Mouse (Mus musculus) intestine, embryonic 16.5 days (tissue): ENCODE results near the gene Dyrk1a. TPM values are rescaled to one million over a fixed set of nuclear protein-coding genes. Genes with fewer than 3 reads are reported as not detected.

Source experiments
- ATAC-seq: fragments of 200-750 bp; cut with Nextera tagmentation; 2 replicates; pipeline ENCODE4 v1.8.0; 2017; ENCODE audit warnings: moderate TSS enrichment, moderate library complexity
- H3K27ac ChIP-seq: fragments of 300-500 bp; sonication (generic); 2 replicates; pipeline ENCODE4 v1.5.1; 2014; ENCODE audit warnings: mild to moderate bottlenecking, low read length
- H3K27me3 ChIP-seq: fragments of 300-500 bp; sonication (generic); replicated peaks from 2 replicates; pipeline ENCODE4 v1.6.1; 2014; ENCODE audit warnings: low read length, control low read depth, mixed read lengths; ENCODE audit not compliant: control insufficient read depth, insufficient read depth
- H3K36me3 ChIP-seq: fragments of 300-500 bp; sonication (generic); 2 replicates; pipeline ENCODE4 v1.6.1; 2014; ENCODE audit warnings: low read length, control low read depth; ENCODE audit not compliant: control insufficient read depth, insufficient read depth
- H3K4me1 ChIP-seq: fragments of 300-500 bp; sonication (generic); 2 replicates; pipeline ENCODE4 v1.6.1; 2014; ENCODE audit warnings: low read length, control low read depth, mixed read lengths; ENCODE audit not compliant: control insufficient read depth, insufficient read depth
- H3K4me2 ChIP-seq: fragments of 300-500 bp; sonication (generic); 2 replicates; pipeline ENCODE4 v1.6.1; 2014; ENCODE audit warnings: low read depth, low read length, control low read depth
- H3K4me3 ChIP-seq: fragments of 300-500 bp; sonication (generic); 2 replicates; pipeline ENCODE4 v1.5.1; 2014; ENCODE audit warnings: mild to moderate bottlenecking, low read length
- H3K9ac ChIP-seq: fragments of 300-500 bp; sonication (generic); 2 replicates; pipeline ENCODE4 v1.6.1; 2014; ENCODE audit warnings: low read depth, low read length
- H3K9me3 ChIP-seq: fragments of 300-500 bp; sonication (generic); 2 replicates; pipeline ENCODE4 v1.6.1; 2016; ENCODE audit warnings: low read length, control low read depth; ENCODE audit not compliant: control insufficient read depth
- WGBS: fragments of 180-500 bp; shearing (Covaris S2); extraction: QIAGEN DNeasy Blood & Tissue Kit; methylation state at CpG from one replicate; pipeline ENCODE4 v1.1.7; 2014; 5-methylcytosine and 5-hydroxymethylcytosine counted together
- polyA plus RNA-seq: library from polyadenylated mRNA; unstranded; fragments of >200 nt; fragmentation: Nextera tagmentation; extraction: Ambion mirVana; gene quantifications from 2 replicates; pipeline ENCODE4 v1.2.1, GENCODE M21; 2015

The Dyrk1a gene
- polyA plus RNA-seq, 1 experiment from 2014 or later: 7.3 TPM

DNA sequence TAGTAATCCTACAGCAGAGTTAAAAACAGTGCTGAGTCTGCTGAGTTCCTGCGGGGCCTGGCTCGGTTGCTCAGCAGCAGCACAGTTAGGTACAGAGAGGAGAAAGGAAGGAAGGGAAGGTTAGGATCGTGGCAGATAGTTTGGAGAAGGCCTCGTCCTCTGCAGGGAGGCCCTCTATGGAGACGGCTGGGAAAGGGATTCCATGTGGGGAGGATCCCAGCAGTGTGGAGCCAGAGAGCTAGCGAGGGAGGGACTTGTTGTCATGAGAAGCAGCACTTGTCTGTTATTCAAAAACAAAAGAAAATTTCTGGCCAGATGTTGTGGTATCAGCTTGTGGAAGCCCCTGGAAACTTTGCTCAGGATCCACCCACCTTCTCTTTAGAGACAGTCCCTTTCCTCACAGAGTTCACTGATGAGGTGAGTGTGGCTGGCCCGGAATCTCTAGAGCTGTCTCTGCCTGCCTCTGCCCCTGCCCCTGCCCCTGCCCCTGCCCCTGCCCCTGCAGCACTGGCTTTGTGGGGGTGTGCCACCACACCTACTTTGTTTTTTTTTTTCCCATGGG is 11.1 kb downstream of the Dyrk1a start:
- H3K4me2 ChIP-seq: no peak overlapping the region
- no peaks in the 10 kb centered on the region for H3K36me3 ChIP-seq
- peak; percentile 49 for ATAC-seq
- no peaks in the 10 kb centered on the region for H3K9me3 ChIP-seq
- peak overlapping the region; percentile 49; the same call in 1 of the 2 replicates for H3K27ac ChIP-seq
- no peak overlapping the region for H3K4me3 ChIP-seq
- 23% methylated on average over 7 of the region's 7 CpGs for WGBS
- H3K9ac ChIP-seq: peak overlapping the region; percentile 50; the same call in 1 of the 2 replicates
- H3K27me3 ChIP-seq: no peaks in the 10 kb centered on the region
- H3K4me1 ChIP-seq: peaks cover 40% of the 10 kb centered on the region

DNA sequence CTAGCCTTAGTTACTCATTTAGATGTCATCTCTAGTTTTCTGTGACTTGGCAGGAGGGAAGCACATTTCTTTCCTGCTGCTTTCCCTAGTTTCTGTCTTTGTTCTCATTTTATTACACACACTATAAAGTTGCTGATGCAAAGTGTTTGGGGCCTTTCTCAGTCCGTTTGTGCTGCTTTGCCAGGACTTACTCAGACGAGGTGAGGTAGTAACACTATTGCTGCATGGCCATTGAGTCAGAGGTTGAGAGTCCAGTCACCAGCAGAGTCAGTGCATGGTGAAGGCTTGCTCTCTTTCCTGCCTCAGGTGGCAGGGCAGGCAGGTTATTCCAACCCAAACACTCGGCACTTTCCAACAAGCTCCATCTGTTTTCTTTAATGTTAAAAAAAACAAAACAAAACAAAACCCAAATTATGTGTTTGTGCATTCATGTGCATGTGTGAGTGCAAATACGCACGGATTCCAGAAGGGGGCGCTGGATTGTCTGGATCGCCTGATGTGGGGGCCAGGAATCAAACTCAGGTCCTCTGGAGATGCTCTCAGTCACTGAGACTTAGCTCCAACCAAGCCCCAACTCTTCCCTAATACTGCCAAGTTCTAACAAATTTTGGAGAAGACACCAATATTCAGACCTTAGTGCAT is 16.7 kb downstream of the Dyrk1a start:
- H3K36me3 ChIP-seq: no peaks in the 10 kb centered on the region
- 58% methylated on average over 7 of the region's 7 CpGs for WGBS
- no peak overlapping the region for H3K4me2 ChIP-seq
- no peaks in the 10 kb centered on the region for H3K9me3 ChIP-seq
- ATAC-seq: peak; percentile 54
- no peak overlapping the region for H3K4me3 ChIP-seq
- H3K9ac ChIP-seq: no peak overlapping the region
- peaks cover 64% of the 10 kb centered on the region for H3K4me1 ChIP-seq
- H3K27me3 ChIP-seq: no peaks in the 10 kb centered on the region
- no peak overlapping the region for H3K27ac ChIP-seq

DNA sequence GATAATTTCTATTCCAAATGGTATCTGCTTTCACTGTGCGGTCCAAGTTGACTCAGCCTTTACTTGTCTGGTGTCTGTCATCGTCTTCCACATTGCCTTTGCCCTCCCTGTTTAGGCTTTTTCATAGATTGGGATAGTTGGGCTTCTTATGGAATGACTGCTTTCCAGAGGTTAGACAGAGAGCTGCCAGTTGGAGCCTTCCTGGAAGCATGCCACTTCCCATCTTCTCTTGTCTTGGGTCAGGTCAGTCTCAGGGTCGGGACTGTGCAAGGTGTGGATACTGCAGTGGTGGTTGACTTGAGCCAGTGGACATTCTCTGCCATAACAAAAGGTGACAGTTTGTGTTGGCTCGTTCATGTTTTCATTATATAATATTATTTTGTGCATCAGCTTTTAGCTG is 17.7 kb downstream of the Dyrk1a start:
- Histone ChIP-seq H3K9ac (no peak overlapping the region), H3K4me3 (no peak overlapping the region), H3K4me1 (peaks cover 66% of the 10 kb centered on the region), H3K4me2 (no peak overlapping the region), H3K27me3 (no peaks in the 10 kb centered on the region), H3K36me3 (no peaks in the 10 kb centered on the region), H3K27ac (no peak overlapping the region), H3K9me3 (no peaks in the 10 kb centered on the region)
- ATAC-seq: no peak
- 71% methylated on average over 4 of the region's 4 CpGs for WGBS

DNA sequence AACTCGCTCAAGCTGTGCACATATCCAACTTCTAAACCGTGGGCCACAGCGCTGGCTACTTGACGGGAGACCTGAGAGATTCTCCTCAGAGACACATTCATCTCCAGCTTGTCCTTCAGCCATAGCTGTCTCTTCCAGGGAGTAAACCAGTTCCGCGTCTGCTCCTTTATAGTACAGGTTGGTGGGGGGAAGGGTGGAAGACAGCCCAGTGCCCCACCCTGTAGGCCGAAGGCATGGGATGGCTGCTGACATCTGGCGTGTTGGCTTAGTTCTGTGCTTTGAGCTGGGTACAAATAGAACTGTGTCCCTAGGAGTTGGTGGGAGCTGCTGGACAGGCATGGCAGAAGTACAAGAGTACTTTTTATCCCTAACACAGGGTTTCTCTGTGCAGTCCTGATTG is 18.4 kb downstream of the Dyrk1a start:
- Histone ChIP-seq H3K4me3 (no peak overlapping the region), H3K27me3 (no peaks in the 10 kb centered on the region), H3K4me1 (peaks cover 63% of the 10 kb centered on the region), H3K9ac (no peak overlapping the region), H3K27ac (peak overlapping the region; percentile 64; the same call in 1 of the 2 replicates), H3K36me3 (no peaks in the 10 kb centered on the region), H3K9me3 (no peaks in the 10 kb centered on the region), H3K4me2 (no peak overlapping the region)
- peak; percentile 66 for ATAC-seq
- WGBS: 42% methylated on average over 8 of the region's 8 CpGs

DNA sequence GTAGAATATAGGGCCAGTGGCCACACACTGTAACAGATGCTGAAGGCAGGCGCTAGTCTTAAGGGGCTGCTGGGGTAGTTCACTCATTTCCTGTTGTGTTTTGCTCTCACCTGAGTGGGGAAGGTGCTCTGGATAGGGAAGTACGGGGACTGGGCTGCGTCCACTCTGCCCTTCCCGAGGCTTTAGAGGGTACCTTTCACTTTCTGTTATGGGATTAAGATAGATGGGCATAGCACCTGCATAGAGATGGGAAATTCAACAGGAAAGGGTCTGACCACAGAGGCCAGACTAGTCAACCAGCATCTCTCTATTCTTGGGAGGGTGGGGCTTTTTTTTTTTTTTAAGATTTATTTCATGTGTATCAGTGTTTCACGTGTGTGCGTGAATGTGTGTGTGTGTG is 19.2 kb downstream of the Dyrk1a start:
- WGBS: 71% methylated on average over 6 of the region's 6 CpGs
- Histone ChIP-seq H3K4me3 (no peak overlapping the region), H3K9me3 (no peaks in the 10 kb centered on the region), H3K27me3 (no peaks in the 10 kb centered on the region), H3K36me3 (no peaks in the 10 kb centered on the region), H3K27ac (no peak overlapping the region), H3K4me1 (peaks cover 60% of the 10 kb centered on the region), H3K9ac (no peak overlapping the region), H3K4me2 (no peak overlapping the region)
- ATAC-seq: no peak

DNA sequence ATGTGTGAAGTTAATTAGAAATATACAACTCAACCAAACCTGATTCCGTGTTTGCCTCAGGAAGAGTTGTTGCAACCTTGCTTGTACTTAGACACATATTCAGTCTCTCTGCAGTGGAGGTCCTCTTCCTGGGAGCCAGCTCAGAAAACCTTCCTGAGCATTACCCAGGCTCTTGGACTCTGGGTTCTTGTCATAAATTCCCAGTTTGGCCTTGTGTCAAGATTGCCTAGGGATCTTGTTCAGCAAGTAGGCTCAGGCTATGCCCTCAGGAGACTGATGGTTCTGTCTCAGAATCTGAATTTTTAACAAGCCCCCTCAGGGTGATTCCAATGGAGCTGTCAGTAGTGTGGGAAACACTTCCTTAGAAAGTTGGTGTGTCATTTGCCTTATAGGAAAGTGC is 19.8 kb downstream of the Dyrk1a start:
- no peak for ATAC-seq
- H3K27ac ChIP-seq: 0 out of 2 replicates have a peak overlapping the region, but pooled peaks have one; percentile 1
- no peak overlapping the region for H3K9ac ChIP-seq
- 82% methylated on average over 1 of the region's 1 CpGs for WGBS
- no peaks in the 10 kb centered on the region for H3K27me3 ChIP-seq
- no peaks in the 10 kb centered on the region for H3K9me3 ChIP-seq
- H3K4me2 ChIP-seq: no peak overlapping the region
- H3K4me3 ChIP-seq: no peak overlapping the region
- no peaks in the 10 kb centered on the region for H3K36me3 ChIP-seq
- peaks cover 56% of the 10 kb centered on the region for H3K4me1 ChIP-seq

DNA sequence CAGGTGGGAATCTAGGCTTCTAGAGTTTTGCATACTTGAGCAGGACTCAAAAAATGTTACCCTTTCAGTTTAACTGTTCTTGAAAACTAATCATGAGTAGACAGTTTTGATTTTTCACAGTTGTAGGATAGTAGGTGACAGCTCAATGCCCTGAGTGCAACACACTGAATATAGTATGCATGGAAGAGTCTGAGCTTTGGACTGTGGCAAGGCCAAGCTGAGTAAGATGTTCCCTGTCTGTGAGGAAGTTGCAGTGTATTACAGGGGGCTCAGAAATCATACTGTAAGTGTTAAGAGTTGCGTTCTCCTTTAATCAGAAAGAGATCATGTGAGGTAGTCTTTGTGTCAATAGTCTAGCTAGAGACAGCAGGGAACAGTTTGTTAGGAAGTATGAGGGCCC is 20.4 kb downstream of the Dyrk1a start:
- Histone ChIP-seq H3K27me3 (no peaks in the 10 kb centered on the region), H3K27ac (peak overlapping the region; percentile 46; the same call in 1 of the 2 replicates), H3K4me1 (peaks cover 52% of the 10 kb centered on the region), H3K4me3 (no peak overlapping the region), H3K4me2 (no peak overlapping the region), H3K36me3 (no peaks in the 10 kb centered on the region), H3K9ac (no peak overlapping the region), H3K9me3 (no peaks in the 10 kb centered on the region)
- peak; percentile 59 for ATAC-seq
- 66% methylated on average over 1 of the region's 1 CpGs for WGBS

DNA sequence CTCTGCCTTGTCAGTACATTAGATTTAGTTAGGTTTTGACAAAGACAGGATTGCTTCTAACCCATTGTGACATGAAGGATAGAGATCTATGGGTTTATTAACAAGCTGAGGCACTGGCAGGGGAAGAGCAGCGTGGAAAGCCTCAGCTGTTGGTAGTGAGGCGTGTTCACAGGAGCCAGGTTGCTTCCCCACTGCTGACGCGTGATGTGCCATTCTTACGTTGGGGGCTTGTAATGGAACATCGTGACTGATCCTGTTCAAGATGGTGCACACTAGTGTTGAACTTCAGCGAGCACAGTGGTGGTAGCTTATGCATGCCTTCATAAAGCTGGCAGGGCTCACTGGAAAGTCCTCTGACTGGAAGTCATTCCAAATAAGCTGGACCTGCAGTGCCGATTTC is 21.2 kb downstream of the Dyrk1a start:
- Histone ChIP-seq H3K36me3 (no peaks in the 10 kb centered on the region), H3K4me1 (peaks cover 51% of the 10 kb centered on the region), H3K4me2 (no peak overlapping the region), H3K9ac (no peak overlapping the region), H3K9me3 (no peaks in the 10 kb centered on the region), H3K4me3 (no peak overlapping the region), H3K27me3 (no peaks in the 10 kb centered on the region), H3K27ac (no peak overlapping the region)
- ATAC-seq: no peak
- WGBS: 85% methylated on average over 8 of the region's 8 CpGs

DNA sequence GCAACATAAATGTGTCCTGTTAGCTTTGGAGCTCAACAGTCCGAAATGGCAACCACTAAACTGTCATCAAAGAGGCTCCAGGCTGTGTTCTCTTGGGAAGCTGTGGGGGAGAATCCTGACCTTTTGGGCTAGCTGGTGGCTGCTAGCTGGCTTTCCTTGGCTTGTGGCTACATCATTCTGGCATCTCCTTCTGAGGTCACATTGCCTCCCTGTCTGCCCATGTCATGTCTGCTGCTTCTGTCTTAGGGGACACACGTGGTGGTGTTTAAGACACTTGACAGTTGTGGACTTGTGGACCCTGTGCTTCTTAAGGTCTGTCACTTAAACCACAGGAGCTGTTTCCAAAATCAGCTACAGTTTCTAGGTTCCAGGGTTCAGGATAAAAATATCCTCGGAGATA is 21.7 kb downstream of the Dyrk1a start:
- Histone ChIP-seq H3K4me2 (no peak overlapping the region), H3K9ac (no peak overlapping the region), H3K4me3 (no peak overlapping the region), H3K27ac (no peak overlapping the region), H3K27me3 (no peaks in the 10 kb centered on the region), H3K36me3 (no peaks in the 10 kb centered on the region), H3K9me3 (no peaks in the 10 kb centered on the region), H3K4me1 (peaks cover 48% of the 10 kb centered on the region)
- WGBS: 79% methylated on average over 3 of the region's 3 CpGs
- ATAC-seq: no peak

DNA sequence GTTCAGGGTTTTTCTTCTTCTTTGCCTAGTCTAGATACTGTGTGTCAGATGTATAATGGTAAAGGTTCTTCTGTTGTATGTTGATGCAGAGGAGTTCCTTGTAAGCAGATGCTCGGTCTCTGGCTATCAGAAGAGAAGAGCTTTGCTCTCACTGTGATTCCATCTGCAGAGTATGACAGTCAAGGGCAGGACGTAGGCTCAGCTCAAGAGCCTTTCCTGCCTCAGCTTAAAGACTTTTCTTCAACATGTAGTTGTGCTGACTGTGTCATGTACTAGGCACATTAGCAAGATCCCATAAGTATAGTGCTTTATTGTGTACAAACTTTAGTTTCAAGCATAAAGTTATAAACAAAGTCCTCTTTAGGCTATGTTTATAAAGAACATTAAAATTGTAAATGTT is 26.8 kb downstream of the Dyrk1a start:
- Histone ChIP-seq H3K4me1 (peaks cover 38% of the 10 kb centered on the region), H3K9ac (no peak overlapping the region), H3K27ac (no peak overlapping the region), H3K4me2 (no peak overlapping the region), H3K4me3 (no peak overlapping the region), H3K9me3 (no peaks in the 10 kb centered on the region), H3K27me3 (no peaks in the 10 kb centered on the region), H3K36me3 (no peaks in the 10 kb centered on the region)
- WGBS: 52% methylated on average over 2 of the region's 2 CpGs
- ATAC-seq: no peak
